Mouse (Mus musculus) neural tube, embryonic 12.5 days (tissue): ENCODE data around the gene Cmbl. TPM values are rescaled to one million over a fixed set of nuclear protein-coding genes. Genes with fewer than 3 reads are reported as not detected.

ENCODE experiments used
- polyA plus RNA-seq: library from polyadenylated mRNA; unstranded; fragments of >200 nt; fragmentation: Nextera tagmentation; extraction: Ambion mirVana; gene quantifications from 2 replicates; pipeline ENCODE4 v1.2.1, GENCODE M21; 2016

The Cmbl gene
- polyA plus RNA-seq, 1 experiment from 2014 or later: 3.0 TPM

Other genes starting within 250 kb of the Cmbl start
- gene Ankrd33b, start 197.7 kb upstream of the Cmbl start, polyA plus RNA-seq: 1.0 and 1.4 TPM in 2 replicates
- gene Ropn1l, start 111.7 kb upstream of the Cmbl start, polyA plus RNA-seq: 1.6 and 2.5 TPM in 2 replicates
- 59.8 and 61.4 TPM in 2 replicates for gene March6, start 34.3 kb upstream of the Cmbl start, polyA plus RNA-seq
- 578 and 583 TPM in 2 replicates for gene Cct5, start 36.4 kb downstream of the Cmbl start, polyA plus RNA-seq
- gene Fam173b, start 36.5 kb downstream of the Cmbl start, polyA plus RNA-seq: 10.9 and 12.3 TPM in 2 replicates